Mouse (Mus musculus) heart, adult 9 months (tissue): ENCODE measurements at regions not wholly inside any gene's neighbourhood (a gene's known extent, or its start where the extent isn't known, plus 50 kb on each side); places are given as distances from the start of the nearest gene placed in this dataset.

Source experiments
- DNase-seq, 2 experiments: peaks; one replicate each; pipeline ENCODE4 v3.0.0; 2022; ENCODE audit warnings: low spot score in 2 of 2

DNA sequence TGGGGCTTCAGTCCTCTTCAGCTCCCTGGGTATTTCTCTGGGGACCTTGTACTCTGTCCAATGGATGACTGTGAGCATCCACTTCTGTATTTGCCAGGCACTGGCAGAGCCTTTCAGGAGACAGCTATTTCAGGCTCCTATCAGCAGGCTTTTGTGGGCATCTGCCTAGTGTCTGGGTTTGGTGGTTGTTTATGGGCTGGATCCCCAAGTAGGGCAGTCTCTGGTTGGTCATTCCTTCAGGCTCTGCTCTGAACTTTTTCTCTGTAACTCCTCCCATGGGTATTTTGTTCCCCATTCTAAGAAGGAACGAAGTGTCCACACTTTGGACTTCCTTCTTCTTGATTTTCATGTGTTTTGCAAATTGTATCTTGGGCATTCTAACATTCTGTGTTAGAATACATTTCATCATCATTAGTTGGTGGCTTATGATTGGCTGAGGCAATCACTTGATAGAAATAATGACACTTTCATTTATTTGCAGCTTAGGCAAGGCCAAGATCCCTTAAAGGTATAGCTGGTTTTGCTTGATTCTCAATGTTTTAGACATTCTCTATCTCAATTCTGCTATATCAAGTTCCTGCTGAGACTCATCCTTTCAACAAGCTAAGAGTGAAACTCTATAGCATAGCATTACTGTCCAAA is 96.7 kb downstream of the Gcnt1 start:
- peak; percentile 33 to 51 for DNase-seq
